Mouse (Mus musculus) embryonic fibroblast, embryonic 13.5 days (primary cell): Measurements from ENCODE around the gene Lhfpl2.

Experiments used
- CTCF ChIP-seq: IDR thresholded peaks from 2 replicates; pipeline ENCODE4 v1.5.1; 2011; ENCODE audit warnings: mild to moderate bottlenecking, control low read depth, low read length, moderate library complexity, borderline replicate concordance; ENCODE audit not compliant: insufficient read depth
- POLR2A ChIP-seq: IDR thresholded peaks from 2 replicates; pipeline ENCODE4 v1.6.1; 2011; ENCODE audit warnings: low read depth, mild to moderate bottlenecking, control low read depth, low read length, moderate library complexity

DNA sequence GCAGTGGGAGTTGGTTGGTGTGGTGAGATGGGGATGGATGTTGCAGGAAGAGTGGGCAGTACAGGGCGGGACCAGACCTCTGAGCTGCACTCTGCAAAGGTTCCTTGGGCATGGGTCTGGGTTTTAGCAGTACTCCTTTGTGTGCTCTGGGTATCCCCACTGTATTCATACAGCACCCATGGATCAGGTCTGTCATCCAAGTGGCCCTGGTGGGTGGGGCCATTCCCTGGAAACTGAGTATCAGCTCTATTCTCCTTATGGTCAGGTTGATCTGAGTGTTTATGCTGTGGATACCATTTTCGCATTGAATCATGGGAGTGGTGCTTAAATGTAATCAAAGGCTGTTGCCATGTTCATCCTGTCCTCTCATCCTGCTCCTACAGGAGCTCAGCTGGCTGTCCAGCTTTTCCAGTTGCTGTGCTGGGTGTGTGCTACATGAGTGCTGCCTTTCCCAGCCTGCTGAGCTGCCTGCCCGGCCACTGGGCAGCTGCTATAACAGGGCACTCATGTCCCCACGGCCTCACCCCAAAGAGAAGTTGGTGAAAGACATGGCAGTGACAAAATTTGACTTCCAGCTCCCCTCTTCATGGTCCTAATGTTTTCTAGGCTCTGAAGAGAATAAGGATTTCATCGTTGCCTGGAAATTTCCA lies 9.2 kb downstream of the Lhfpl2 start:
- TF ChIP-seq CTCF (no peak), POLR2A (no peak)
